Mouse (Mus musculus) frontal cortex, postnatal 10 days (tissue): ENCODE measurements around the gene Cux1.
A peak's percentile ranks its signal among the peaks of the same experiment; 100 is the strongest.

Experiments used
- DNase-seq, 2 experiments: peaks; one replicate each; pipeline ENCODE4 v3.0.0; 2022; ENCODE audit warnings: low spot score in 2 of 2, mixed read lengths in 1 of 2

Gene Cux1

GRCm38 (mm10) chr5:136210549-136210948 lies 356.7 kb downstream of the Cux1 start:
- no peak for DNase-seq

GRCm38 (mm10) chr5:136201832-136202231 lies 365.5 kb downstream of the Cux1 start:
- DNase-seq = peak; percentile 51 to 68

GRCm38 (mm10) chr5:136199526-136199925 lies 367.8 kb downstream of the Cux1 start:
- no peak for DNase-seq

GRCm38 (mm10) chr5:136198474-136199391 lies 368.6 kb downstream of the Cux1 start, which contains the start of gene Prkrip1:
Gene Prkrip1, minus strand, starts transcription at chr5:136198963.
- DNase-seq = peak; percentile 91 to 92
